Mouse (Mus musculus): Measurements from ENCODE around the gene Egr4.

Egr4 gene

GRCm38 (mm10) chr6:85513531-85513910 is at the start of gene Egr4:
Gene Egr4, minus strand, starts transcription at chr6:85513589.
- in situ Hi-C loops (cut with MboI; ENCODE audit: low pct_unique_long_range_greater_than_20kb in 1 of 2, low sequenced_read_pairs in 2 of 2, unreplicated experiment in 1 of 2), result loop anchor here in 1 of 2 experiments (25.0 kb wide), 2 partner anchors 926 to 1801 kb away; partner anchors contain the start of genes Cyp26b1 and Vax2

DNA sequence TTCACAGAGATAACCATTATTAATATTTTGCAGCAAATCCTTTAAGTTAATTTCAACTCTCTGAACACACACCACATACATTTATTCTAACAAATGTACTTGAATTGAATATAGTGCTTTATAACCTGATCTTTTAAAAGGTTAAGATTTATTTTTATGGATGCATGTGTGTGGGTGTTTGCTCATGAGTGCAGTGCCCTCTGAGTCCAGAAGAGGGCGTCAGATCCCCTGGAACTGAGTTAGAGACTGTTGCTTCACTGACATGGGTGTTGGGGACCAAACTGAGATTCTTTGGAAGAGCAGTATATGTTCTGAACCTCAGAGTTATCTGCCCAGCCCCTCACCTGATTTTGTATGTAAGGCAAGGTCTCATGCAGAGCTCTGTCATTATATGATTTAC is 49.0 kb upstream of the Egr4 start:
- in situ Hi-C loops (cut with MboI; ENCODE audit: low pct_unique_long_range_greater_than_20kb in 1 of 2, low sequenced_read_pairs in 2 of 2, unreplicated experiment in 1 of 2), result no loop called here

- in situ Hi-C loops (cut with MboI; ENCODE audit: low pct_unique_long_range_greater_than_20kb in 1 of 2, low sequenced_read_pairs in 2 of 2, unreplicated experiment in 1 of 2), result no loop called here
Measured at GRCm38 (mm10) chr6:85547642-85548041, 34.3 kb upstream of the Egr4 start.

DNA sequence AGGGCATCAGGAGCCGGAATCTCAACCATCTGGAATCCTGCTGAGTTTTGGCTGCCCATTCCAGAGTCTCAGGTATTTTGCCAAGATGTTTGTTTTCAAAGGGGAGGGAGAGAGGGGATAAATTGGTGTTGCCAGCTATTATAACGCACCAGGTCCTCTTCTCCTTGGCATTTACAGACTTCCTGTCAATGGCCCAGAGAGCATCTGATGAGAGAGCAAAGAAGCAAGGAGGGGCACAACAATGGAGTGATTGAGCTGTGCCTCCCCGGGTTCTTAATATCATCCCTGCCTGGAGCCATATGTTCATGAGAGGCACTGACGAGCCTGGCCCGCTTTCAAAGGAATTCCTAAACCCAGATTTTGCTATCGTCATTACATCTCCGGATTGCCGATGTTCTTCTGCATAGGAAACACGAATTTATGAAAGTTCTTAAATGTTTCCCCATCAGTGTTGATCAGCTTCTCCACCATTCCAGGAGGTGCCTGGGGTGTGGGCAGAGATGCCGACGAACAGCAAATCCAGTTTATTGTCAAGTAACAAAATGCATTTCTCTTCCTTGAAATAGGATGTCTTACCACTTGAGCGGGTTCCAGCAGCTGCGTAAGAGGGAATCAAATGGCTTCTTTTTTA is 31.0 kb upstream of the Egr4 start:
- in situ Hi-C loops (cut with MboI; ENCODE audit: low pct_unique_long_range_greater_than_20kb in 1 of 2, low sequenced_read_pairs in 2 of 2, unreplicated experiment in 1 of 2), result no loop called here

GRCm38 (mm10) chr6:85543351-85544175 is 30.2 kb upstream of the Egr4 start:
- in situ Hi-C loops (cut with MboI; ENCODE audit: low pct_unique_long_range_greater_than_20kb in 1 of 2, low sequenced_read_pairs in 2 of 2, unreplicated experiment in 1 of 2), result no loop called here

DNA sequence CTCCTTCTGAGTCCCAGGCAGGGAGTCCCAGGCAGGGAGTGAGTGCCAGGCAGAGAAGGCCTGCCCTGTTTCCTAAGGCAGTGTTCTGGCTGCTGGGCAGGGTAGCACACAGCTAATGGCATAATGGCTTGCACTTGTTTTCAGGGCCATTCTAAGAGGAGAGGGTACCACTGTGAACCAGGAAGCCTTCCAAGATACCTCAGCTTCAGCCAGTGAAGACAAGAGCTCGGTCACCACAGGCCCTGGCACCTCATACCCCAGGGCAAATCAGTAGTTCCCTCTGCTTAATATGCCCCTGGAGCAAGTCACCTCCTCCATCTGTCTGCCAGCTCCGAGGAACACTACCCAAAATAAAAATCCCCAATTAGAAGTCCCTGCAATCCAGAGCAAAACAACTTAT is 9.4 kb upstream of the Egr4 start:
- in situ Hi-C loops (cut with MboI; ENCODE audit: low pct_unique_long_range_greater_than_20kb in 1 of 2, low sequenced_read_pairs in 2 of 2, unreplicated experiment in 1 of 2), result loop anchor here in 1 of 2 experiments (25.0 kb wide), 2 partner anchors 936 to 1811 kb away; partner anchors contain the start of genes Cyp26b1 and Vax2

- in situ Hi-C loops (cut with MboI; ENCODE audit: low pct_unique_long_range_greater_than_20kb in 1 of 2, low sequenced_read_pairs in 2 of 2, unreplicated experiment in 1 of 2), result loop anchor here in 1 of 2 experiments (25.0 kb wide), 2 partner anchors 935 to 1810 kb away; partner anchors contain the start of genes Cyp26b1 and Vax2
Measured at GRCm38 (mm10) chr6:85522026-85522425, 8.6 kb upstream of the Egr4 start.

DNA sequence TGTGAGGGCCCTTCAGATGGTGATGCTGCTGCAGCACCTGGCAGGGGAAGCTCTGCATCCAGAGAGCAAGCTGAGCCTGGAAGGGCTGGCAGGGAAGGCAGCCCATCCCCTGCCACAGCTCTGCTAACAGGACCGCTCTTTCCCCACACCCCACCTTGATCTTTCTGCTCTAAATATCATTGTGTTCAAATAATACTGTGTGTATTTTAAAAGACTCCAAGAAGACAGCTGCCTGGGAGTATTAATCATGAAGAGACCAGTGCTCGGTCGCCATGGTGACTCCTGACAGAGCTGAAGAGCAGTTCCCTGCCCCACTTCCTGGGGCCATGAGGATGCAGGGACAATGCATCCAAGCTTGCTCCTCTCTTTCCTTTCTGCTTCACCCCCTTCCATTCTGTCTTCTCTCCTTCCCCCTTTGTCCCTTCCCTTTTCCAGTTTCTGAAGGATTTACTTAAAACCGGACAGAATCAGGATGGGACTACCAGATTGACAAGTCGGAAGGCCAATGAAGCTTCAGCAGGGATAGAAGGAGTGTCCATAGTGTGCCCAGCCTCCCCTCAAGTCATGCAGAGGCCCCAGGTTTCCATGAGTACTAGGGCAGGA is 4.8 kb upstream of the Egr4 start:
- in situ Hi-C loops (cut with MboI; ENCODE audit: low pct_unique_long_range_greater_than_20kb in 1 of 2, low sequenced_read_pairs in 2 of 2, unreplicated experiment in 1 of 2), result loop anchor here in 1 of 2 experiments (25.0 kb wide), 2 partner anchors 931 to 1806 kb away; partner anchors contain the start of genes Cyp26b1 and Vax2

DNA sequence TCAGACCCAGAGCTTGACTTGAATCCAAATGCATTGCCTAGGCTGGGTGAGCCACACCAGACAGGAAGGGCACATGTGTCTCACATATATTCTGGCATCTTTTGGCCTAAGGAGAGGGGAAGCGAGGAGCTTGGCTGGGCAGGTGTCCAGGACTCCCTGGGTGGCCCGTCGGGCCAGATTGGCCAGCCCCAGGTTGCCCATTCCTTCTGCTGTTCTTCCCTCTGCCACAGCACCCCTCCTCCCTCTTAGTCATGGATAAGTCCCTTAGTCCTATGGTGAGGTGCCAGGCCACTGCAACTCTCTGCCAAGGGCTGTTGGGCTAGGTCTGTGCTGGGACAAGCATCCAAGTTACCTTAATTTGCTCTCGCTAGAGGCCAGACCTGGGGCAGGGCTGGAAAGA is 2.6 kb upstream of the Egr4 start:
- in situ Hi-C loops (cut with MboI; ENCODE audit: low pct_unique_long_range_greater_than_20kb in 1 of 2, low sequenced_read_pairs in 2 of 2, unreplicated experiment in 1 of 2), result loop anchor here in 1 of 2 experiments (25.0 kb wide), 2 partner anchors 929 to 1804 kb away; partner anchors contain the start of genes Cyp26b1 and Vax2

GRCm38 (mm10) chr6:85512577-85513530 is 535 bp downstream of the Egr4 start:
- in situ Hi-C loops (cut with MboI; ENCODE audit: low pct_unique_long_range_greater_than_20kb in 1 of 2, low sequenced_read_pairs in 2 of 2, unreplicated experiment in 1 of 2), result loop anchor here in 1 of 2 experiments (25.0 kb wide), 2 partner anchors 926 to 1801 kb away; partner anchors contain the start of genes Cyp26b1 and Vax2

GRCm38 (mm10) chr6:85512056-85512440 is 1.3 kb downstream of the Egr4 start:
- in situ Hi-C loops (cut with MboI; ENCODE audit: low pct_unique_long_range_greater_than_20kb in 1 of 2, low sequenced_read_pairs in 2 of 2, unreplicated experiment in 1 of 2), result loop anchor here in 1 of 2 experiments (25.0 kb wide), 2 partner anchors 925 to 1800 kb away; partner anchors contain the start of genes Cyp26b1 and Vax2

DNA sequence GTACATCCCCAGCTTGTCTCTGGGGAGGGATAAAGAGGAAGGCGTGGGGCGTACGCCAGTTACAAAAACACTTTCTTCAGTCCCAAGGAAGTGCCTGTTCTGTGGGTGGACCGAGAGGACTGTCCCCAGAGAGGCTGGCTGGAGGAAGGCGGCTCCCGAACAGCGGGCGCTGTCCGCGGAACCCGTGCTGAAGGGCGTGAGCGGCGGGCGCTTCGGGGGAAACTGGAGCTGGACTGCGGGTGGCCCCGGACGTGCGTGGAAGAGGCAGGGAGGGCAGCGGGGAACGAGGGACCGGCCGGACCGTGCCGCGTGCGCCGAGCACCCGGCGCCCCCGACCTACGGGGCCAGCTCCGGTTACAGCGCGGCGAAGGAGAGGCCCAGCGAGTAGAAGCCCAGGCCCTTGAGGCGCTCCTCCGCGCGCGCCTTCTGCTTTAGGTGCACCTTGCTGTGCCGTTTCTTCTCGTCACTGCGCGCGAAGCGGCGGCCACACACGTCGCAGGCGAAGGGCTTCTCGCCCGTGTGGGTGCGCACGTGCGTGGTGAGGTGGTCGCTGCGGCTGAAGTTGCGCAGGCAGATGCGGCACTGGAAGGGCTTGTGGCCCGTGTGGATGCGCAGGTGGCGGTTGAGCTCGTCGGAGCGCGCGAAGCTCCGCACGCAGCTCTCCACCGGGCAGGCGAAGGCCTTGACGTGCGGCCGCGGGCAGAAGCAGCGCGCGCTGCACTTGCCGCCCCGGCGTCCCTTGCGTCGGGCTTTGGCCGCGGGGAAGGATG is 1.9 kb downstream of the Egr4 start:
- in situ Hi-C loops (cut with MboI; ENCODE audit: low pct_unique_long_range_greater_than_20kb in 1 of 2, low sequenced_read_pairs in 2 of 2, unreplicated experiment in 1 of 2), result loop anchor here in 1 of 2 experiments (25.0 kb wide), 2 partner anchors 924 to 1799 kb away; partner anchors contain the start of genes Cyp26b1 and Vax2

GRCm38 (mm10) chr6:85510476-85510875 is 2.9 kb downstream of the Egr4 start:
- in situ Hi-C loops (cut with MboI; ENCODE audit: low pct_unique_long_range_greater_than_20kb in 1 of 2, low sequenced_read_pairs in 2 of 2, unreplicated experiment in 1 of 2), result loop anchor here in 1 of 2 experiments (25.0 kb wide), 2 partner anchors 923 to 1798 kb away; partner anchors contain the start of genes Cyp26b1 and Vax2

DNA sequence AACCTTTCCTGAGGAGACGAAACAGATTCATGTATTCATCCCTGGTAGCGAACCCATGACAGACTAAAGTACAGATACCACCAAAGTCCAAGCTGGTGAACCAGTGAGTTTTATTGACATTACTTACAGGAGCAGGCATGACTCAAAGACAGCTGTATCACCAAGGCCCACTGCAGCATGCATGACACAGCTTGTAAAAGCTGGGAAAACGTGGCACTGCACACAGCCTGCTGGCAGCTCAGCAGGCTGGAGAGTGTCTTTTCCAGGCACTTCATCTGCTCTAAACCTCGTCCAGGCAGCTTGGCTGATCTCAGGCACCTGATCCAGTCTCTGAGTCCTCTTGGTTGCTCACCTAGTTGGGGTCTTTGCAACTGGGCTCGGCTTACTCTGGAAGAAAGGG is 4.8 kb downstream of the Egr4 start:
- in situ Hi-C loops (cut with MboI; ENCODE audit: low pct_unique_long_range_greater_than_20kb in 1 of 2, low sequenced_read_pairs in 2 of 2, unreplicated experiment in 1 of 2), result loop anchor here in 1 of 2 experiments (25.0 kb wide), 2 partner anchors 921 to 1796 kb away; partner anchors contain the start of genes Cyp26b1 and Vax2

- in situ Hi-C loops (cut with MboI; ENCODE audit: low pct_unique_long_range_greater_than_20kb in 1 of 2, low sequenced_read_pairs in 2 of 2, unreplicated experiment in 1 of 2), result loop anchor here in 1 of 2 experiments (25.0 kb wide), 2 partner anchors 918 to 1793 kb away; partner anchors contain the start of genes Cyp26b1 and Vax2
Measured at GRCm38 (mm10) chr6:85504908-85505307, 8.5 kb downstream of the Egr4 start.

GRCm38 (mm10) chr6:85502911-85503250 is 10.5 kb downstream of the Egr4 start, which contains the start of gene Fbxo41:
Gene Fbxo41, minus strand, starts transcription at chr6:85502994.
- in situ Hi-C loops (cut with MboI; ENCODE audit: low pct_unique_long_range_greater_than_20kb in 1 of 2, low sequenced_read_pairs in 2 of 2, unreplicated experiment in 1 of 2), result loop anchor here in 1 of 2 experiments (25.0 kb wide), 2 partner anchors 916 to 1791 kb away; partner anchors contain the start of genes Cyp26b1 and Vax2

Measured in mouse embryonic stem cell (cell line).